Mouse (Mus musculus): ENCODE measurements at regions not wholly inside any gene's neighbourhood (a gene's known extent, or its start where the extent isn't known, plus 50 kb on each side); places are given as distances from the start of the nearest gene placed in this dataset.

GRCm38 (mm10) chr17:45889051-45889450, 143.1 kb downstream of the Vegfa start:
- no peak for DNase-seq

GRCm38 (mm10) chr17:45886420-45887049, 145.6 kb downstream of the Vegfa start:
- peak; percentile 68 to 79 for DNase-seq

DNA sequence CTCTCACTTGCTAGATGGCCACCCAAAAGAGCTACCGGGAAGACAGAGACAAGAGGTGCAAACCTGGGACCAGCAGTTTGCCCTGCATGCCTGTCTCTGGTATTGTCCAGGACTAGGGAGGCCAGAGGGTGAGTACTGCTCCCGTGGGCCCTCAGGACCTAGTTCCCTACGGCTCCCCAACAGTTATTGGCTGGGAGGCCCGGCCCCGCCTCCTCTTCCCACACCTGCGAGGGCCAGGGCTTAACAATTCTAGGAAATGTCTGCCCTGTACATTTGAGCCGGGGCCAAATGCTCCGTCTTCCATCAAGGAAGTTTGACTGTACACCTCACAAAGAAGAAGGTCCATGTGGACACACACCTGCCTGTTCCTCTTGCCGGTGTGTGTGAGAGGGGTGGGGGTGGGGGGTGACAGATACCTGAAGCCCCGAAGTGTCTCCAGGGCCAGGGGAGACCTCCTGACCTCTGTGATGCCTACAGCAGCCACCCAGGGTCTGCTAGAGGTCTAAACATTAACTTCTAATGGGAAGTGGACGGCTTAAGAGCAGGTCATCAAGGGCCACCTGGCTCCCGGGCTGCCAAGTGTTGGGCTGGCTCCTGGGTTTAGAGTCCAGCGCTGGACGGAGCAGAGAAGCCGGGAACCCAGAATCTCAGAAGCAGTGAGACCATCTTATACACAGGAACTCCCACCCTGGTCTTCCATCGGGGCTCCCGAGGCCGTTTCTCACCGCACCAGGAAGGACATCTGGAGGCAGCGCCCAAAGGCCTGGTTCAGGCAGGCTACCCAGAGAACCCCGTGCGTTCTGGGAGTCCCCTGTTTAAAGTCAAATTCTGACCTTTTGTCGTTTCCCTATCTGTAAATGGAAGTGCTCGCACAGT, 146.5 kb downstream of the Vegfa start:
- DNase-seq: peak; percentile 66 to 67

DNA sequence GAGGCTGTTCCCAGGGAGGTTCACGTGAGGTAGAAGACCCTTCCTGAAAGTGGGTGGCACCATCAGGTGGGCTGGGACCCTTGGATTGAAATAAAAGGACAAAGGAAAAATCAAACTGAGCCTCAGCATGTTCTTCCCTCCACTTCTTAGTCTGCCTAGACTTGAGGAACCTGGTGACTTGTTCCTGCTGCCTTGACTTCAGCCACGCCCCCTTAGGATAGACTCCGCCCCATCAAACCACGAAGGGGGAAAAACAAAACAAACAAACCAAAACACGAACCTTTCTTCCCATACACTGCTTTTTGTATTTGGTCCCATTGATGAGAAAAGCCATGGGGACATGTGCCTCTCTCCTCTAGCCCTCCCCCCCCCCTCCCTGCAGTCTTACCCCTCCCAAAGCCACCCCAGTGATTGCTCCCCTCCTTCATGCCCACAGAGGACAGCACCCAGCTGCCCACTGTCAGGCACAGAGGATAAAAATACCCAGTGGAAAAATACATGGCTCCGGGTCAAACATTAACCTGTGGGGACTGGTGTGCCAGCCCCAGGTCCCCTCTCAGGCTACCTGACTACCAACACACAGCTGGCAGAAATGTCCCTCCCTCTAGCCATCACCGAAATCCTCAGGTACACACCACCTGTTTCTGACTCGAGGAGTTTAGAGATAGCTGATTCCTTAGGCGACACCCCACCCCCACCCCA, 148.0 kb downstream of the Vegfa start:
- no peak for DNase-seq

GRCm38 (mm10) chr17:45882682-45883081, 149.0 kb upstream of the 1600014C23Rik start:
- no peak for DNase-seq

GRCm38 (mm10) chr17:45881284-45881683, 147.6 kb upstream of the 1600014C23Rik start:
- DNase-seq: no peak

DNA sequence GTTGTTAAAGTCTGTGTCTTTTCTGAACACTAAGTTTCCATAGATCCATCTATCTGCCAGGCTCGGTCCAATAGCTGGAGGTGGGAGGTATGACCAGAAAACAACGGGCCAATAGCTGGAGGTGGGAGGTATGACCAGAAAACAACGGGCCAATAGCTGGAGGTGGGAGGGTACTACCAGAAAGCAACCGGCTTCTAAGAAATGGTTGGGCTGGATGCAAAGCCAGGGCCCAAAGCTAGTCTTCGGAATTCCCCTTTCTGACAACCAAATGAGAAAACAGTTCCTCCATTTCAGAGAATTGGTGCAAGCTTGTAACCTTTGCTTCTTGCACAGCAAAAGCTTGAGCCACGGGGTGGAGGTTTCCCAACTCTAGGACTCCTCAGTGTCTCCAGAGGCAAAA, 147.1 kb upstream of the 1600014C23Rik start:
- DNase-seq: no peak

DNA sequence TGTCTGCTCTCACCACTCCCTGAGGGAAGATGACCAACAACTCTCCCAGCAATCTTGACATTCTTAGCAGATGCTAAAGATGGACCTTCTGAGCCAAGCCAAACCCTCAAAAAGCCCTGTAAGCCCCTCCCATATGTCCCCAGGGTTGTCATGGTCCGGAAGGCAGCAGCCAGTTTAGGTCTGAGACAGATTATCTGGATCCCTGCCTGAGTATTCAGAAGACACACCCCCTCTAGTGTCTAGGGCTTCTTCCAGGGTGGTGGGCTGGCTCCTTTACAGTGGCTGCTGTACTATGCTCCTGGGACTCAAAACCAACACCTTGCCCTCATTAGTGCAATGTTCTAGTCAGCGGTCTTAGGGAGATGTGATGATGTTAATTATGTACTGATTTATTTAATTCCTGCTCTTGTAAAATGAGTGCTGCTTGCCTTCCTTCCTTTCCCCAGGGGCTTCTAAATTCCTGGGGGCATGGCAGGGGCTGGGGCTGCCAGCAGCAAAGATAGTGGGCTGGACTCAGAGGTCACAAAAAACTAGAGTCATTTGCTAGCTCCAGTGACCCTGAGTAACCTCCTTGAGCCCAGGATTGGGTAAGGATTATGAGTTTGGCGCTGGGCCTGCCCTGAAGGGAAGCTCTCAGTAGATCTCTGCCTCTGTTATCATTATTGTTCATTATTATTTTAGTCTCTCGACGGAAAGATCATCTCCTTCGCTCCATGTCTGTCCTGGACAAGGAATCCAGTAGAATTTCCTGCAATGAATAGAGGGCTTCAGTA, 146.0 kb upstream of the 1600014C23Rik start:
- no peak for DNase-seq

DNA sequence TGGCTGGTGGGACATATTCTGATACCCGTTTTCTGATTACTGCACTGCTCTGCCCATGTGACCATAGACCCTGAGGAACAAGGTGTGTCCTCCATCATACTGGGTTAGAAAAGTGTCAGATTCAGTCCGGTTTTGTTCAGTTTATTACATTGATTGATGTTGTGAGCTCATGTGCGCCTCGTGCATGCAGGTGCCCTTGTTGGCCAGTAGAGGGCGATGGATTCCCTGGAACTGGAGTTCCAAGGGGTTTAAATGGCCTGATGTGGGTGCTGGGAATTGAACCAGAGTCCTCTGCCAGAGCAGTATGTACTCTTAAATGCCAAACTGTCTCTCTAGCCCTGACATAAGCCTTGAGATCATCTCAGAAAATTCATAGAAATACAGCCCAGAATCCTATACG, 144.8 kb upstream of the 1600014C23Rik start:
- DNase-seq: no peak

DNA sequence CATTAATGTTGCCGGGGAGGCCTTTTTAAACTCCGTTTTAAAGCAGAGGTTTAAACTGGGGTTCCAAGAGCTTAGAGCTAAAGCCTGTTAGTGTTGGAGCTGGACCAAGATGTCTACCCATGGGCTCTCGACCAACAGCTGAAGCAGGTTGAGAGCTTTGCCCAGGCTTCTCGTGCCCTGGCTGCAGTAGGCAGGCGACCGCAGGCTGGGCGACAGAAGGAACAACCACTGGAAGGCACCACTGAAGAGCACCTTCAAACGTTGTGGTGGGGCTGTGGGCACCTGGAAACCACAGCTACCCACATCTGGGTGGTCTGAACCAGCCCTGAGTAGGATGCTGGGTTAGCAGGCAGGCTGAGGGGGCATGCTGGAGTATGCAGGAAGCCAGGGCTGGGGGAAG, 141.7 kb upstream of the 1600014C23Rik start:
- DNase-seq: no peak

- no peak for DNase-seq
These were observed 140.4 kb upstream of the 1600014C23Rik start for GRCm38 (mm10) chr17:45873996-45874395.

DNA sequence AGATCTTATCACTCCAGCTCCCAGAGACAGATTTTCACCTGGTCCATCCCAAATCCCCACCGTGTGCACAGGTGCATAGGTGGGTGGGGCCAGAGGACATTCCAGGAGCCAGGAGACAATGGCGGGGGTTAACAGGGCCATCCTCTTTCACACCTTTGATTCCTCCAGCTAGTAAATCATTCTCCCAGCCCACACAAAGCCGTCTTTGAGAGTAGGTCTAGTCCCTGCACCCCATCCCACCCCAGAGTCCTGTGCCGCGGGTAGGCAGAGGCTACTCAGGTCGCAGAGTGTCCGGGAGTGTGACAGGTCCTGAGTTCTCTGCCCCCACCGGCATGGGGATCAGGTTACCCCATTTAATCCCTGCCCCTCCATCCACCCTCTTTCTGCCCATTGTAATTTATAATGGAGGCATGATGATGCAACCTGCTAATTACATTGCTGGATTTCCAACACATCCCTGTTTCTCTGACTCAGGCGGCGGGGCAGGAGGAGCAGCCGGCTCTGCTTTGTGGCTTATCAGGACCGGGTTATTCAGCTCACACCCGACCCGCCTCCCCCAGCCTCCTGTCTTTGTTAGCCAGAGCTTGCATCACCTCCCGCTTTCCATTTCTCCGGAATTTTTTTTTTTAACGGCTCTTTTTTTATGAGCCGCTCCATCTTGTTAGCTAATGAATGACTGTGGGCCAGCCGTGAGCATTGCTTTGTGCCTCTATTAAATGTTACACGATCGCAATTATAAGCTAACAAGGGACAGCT, 139.7 kb upstream of the 1600014C23Rik start:
- peak; percentile 31 to 54 for DNase-seq

GRCm38 (mm10) chr17:45871666-45872653, 138.3 kb upstream of the 1600014C23Rik start:
- peak in 1 of 2 experiments; percentile 21 for DNase-seq

DNA sequence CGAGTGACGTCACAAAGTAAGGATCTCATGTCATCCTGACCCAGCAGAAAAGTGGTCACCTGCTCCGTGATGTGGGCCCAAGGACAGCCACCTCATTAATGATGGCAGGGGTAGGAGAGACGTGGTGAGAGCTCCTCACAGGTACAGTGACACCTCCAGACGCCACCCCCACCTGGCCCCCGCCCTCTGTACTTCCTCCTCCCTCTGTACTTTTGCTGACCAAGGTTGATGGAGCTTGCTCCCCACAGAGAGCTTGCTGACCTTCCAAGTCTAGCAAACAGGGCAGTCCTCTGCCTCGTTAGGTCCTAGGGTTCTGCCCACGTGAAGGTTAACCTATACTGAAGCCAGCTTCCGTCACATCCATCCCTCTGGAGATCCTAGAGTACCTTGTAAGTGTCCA, 137.4 kb upstream of the 1600014C23Rik start:
- no peak for DNase-seq

- DNase-seq: no peak
These were observed 135.6 kb upstream of the 1600014C23Rik start for GRCm38 (mm10) chr17:45869014-45869968.

DNA sequence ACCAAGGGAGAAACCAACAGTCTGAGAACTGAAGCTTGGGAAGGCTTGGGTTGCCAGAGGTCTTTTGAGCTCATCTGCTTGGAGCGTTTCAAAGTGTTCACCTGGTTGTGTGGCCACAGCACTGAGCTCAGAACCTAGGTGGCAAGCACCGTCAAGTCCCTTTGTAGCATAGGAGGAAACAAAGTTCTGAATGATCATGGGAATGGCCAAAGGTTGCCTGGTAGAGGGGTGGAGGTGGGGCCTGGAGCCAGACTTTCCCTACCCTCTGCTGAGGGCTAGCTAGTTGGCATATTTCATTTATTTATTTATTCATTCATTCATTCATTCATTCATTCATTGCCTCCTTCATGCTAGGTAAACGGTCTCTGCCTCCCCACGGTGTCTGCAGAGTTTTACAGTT, 134.9 kb upstream of the 1600014C23Rik start:
- no peak for DNase-seq

- DNase-seq: no peak
These were observed 134.1 kb upstream of the 1600014C23Rik start for GRCm38 (mm10) chr17:45867727-45868126.

DNA sequence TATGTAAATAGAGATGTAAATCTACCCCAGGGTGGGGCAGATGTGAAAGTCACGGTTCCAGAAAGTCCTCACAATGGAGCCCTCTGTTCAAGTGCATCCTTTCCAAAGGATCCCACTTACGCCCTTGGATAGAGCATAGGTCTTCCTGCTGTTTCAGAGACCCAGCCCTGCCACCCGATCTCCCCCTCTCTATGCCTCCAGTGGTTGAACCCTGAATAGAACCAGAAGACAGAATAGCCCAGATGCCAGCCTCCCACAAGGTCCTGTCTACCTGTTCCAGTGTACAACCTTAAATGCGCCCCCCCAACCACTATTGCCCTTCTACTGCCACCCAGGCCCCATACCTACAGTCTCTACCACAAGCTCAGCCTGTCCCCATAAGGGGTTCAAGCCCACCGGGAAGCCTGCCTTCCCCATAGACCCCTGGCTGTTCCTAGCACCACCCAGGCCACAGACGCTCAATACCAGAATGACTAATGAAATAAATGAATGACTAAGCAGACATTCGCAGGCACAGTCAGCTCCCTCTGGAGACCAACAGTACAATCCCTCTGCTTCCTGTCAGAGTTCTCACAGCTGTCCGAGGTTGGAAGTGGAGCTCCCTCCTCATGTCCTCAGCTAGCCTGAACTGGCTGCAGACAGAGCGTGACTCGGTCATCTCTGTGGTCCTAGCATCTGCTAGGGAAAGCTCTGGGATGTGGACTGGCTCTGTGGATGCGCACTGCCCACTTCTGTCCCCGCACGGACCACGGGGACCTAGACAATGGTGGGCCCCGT, 133.4 kb upstream of the 1600014C23Rik start:
- no peak for DNase-seq

GRCm38 (mm10) chr17:45866346-45866745, 132.7 kb upstream of the 1600014C23Rik start:
- DNase-seq: no peak

Measured in lung, adult 18-20 months (tissue).